Mouse (Mus musculus) spleen, adult 2 months (tissue): ENCODE results near the gene Arl14ep. TPM values are rescaled to one million over a fixed set of nuclear protein-coding genes. Genes with fewer than 3 reads are reported as not detected.

Experiments used
- DNase-seq, 2 experiments: peaks; one replicate each; pipeline versions ENCODE4 v3.0.0 to v3.0.0-alpha.2; 2012 to 2021; ENCODE audit warnings: low spot score in 2 of 2, low read depth in 1 of 2
- H3K27ac ChIP-seq: fragments of 200-500 bp; 2 replicates; pipeline ENCODE4 v1.5.1; 2012; ENCODE audit warnings: low read length, inconsistent platforms; ENCODE audit not compliant: insufficient read depth
- H3K27me3 ChIP-seq: fragments of 200-500 bp; 2 replicates; pipeline ENCODE4 v1.6.1; 2012; ENCODE audit warnings: mild to moderate bottlenecking, moderate library complexity, low read length, inconsistent platforms; ENCODE audit not compliant: control insufficient read depth, insufficient read depth
- H3K36me3 ChIP-seq: fragments of 200-500 bp; 2 replicates; pipeline ENCODE4 v1.6.1; 2012; ENCODE audit warnings: mild to moderate bottlenecking, low read length, inconsistent platforms; ENCODE audit not compliant: control insufficient read depth, insufficient read depth
- H3K4me1 ChIP-seq: fragments of 200-500 bp; 2 replicates; pipeline ENCODE4 v1.6.1; 2011; ENCODE audit warnings: inconsistent platforms; ENCODE audit not compliant: control insufficient read depth, insufficient read depth, insufficient read length
- H3K4me3 ChIP-seq: fragments of 200-500 bp; 2 replicates; pipeline ENCODE4 v1.5.1; 2011; ENCODE audit warnings: mild to moderate bottlenecking, inconsistent platforms; ENCODE audit not compliant: insufficient read depth, insufficient read length; ENCODE audit errors: extremely low read depth
- CTCF ChIP-seq: fragments of 200-500 bp; IDR thresholded peaks from 2 replicates; pipeline ENCODE4 v1.5.1; 2011; ENCODE audit warnings: mild to moderate bottlenecking, inconsistent platforms; ENCODE audit not compliant: insufficient read depth, insufficient read length, insufficient replicate concordance; ENCODE audit errors: extremely low read depth
- POLR2A ChIP-seq: fragments of 200-500 bp; IDR thresholded peaks from 2 replicates; pipeline ENCODE4 v1.6.1; 2011; ENCODE audit warnings: low read depth, low read length, inconsistent platforms
- WGBS: fragments of 180-500 bp; shearing (Covaris S2); methylation state at CpG from one replicate; pipeline ENCODE4 v1.1.7; 2018; 5-methylcytosine and 5-hydroxymethylcytosine counted together
- polyA plus RNA-seq: library from polyadenylated mRNA; depleted of rRNA; stranded (reverse); fragments of >200 nt; gene quantifications from 2 replicates; pipeline ENCODE4 v1.2.3, GENCODE M21; 2012; rRNA removed

Arl14ep gene
- polyA plus RNA-seq, 1 experiment: 2.4 TPM

- DNase-seq: no peak
- WGBS: 60% methylated on average over 6 of the region's 6 CpGs
- Histone ChIP-seq H3K27me3 (no peaks in the 10 kb centered on the region), H3K36me3 (no peaks in the 10 kb centered on the region), H3K4me3 (no peak overlapping the region), H3K4me1 (no peaks in the 10 kb centered on the region), H3K27ac (no peak overlapping the region)
- TF ChIP-seq CTCF (no peak), POLR2A (no peak)
Observed at GRCm38 (mm10) chr2:106956146-106956545, 18.1 kb downstream of the Arl14ep start.

DNA sequence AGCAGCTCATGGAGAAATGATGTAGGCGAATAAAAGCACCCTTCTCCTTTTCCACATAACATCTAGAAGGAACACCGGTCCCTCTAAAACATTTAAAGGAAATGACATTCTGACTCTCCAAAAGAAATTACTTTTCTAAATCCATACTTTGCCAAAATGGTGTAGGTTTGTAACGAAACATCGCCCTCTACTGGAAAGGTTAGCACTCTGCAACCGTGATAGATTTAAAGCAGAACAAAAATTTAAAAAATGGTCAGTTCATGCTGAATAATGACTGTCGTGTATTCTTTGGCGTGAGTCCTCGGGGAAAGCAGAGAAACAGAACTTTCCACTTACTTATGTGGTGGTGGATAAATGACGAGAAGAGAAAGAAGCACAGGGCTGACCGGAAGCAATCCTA lies 18.6 kb downstream of the Arl14ep start:
- no peak overlapping the region for H3K27ac ChIP-seq
- H3K4me3 ChIP-seq: no peak overlapping the region
- no peaks in the 10 kb centered on the region for H3K27me3 ChIP-seq
- DNase-seq: no peak
- WGBS: 17% methylated on average over 10 of the region's 10 CpGs
- H3K4me1 ChIP-seq: no peaks in the 10 kb centered on the region
- H3K36me3 ChIP-seq: no peaks in the 10 kb centered on the region
- TF ChIP-seq CTCF (no peak), POLR2A (no peak)

- DNase-seq: no peak
- H3K4me1 ChIP-seq: no peaks in the 10 kb centered on the region
- no peaks in the 10 kb centered on the region for H3K36me3 ChIP-seq
- TF ChIP-seq POLR2A (no peak), CTCF (no peak)
- no peaks in the 10 kb centered on the region for H3K27me3 ChIP-seq
- H3K4me3 ChIP-seq: no peak overlapping the region
- 79% methylated on average over 6 of the region's 6 CpGs for WGBS
- no peak overlapping the region for H3K27ac ChIP-seq
Observed at GRCm38 (mm10) chr2:106954975-106955374, 19.2 kb downstream of the Arl14ep start.

DNA sequence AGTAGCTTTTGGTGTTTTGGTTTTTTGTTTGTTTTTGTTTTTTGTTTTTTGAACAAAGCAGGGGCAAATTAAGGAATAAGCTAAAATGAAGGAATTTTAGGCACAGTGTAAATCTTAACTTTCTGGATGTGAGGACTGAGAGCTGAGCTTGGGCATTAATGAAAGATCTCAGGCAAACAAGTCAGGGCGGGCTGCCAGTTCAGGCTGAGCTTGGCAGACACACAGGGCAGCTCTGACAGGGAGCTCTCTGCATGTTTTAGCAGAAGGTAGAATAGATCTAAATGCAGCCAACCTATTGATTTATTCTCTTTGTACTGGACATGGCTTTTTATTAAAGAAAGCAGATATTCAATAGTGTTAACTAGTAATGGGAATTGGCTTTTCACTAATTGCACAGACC lies 31.8 kb downstream of the Arl14ep start:
- no peak for DNase-seq
- no peaks in the 10 kb centered on the region for H3K27me3 ChIP-seq
- no peak overlapping the region for H3K27ac ChIP-seq
- no peak overlapping the region for H3K4me3 ChIP-seq
- H3K4me1 ChIP-seq: no peaks in the 10 kb centered on the region
- WGBS: 90% methylated on average over 1 of the region's 1 CpGs
- H3K36me3 ChIP-seq: no peaks in the 10 kb centered on the region
- no peak for TF ChIP-seq POLR2A
- no peak for TF ChIP-seq CTCF

DNA sequence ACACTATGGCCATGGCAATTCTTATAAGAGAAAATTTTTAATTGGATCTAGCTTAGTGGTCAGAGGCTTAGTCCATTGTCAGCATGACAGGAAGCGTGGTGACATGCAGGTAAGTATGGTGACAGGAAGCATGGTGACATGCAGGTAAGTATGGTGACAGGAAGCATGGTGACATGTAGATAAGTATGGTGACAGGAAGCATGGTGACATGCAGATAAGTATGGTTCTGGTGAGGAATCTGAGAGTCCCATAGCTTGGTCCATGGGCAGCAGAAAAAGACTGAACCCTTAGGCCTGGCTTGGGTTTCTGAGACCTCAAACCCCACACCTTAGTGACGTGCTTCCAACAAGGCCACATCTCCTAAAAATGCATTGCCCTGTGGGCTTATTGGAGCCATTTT lies 38.5 kb downstream of the Arl14ep start:
- DNase-seq: no peak
- 77% methylated on average over 2 of the region's 2 CpGs for WGBS
- Histone ChIP-seq H3K4me3 (no peak overlapping the region), H3K4me1 (no peaks in the 10 kb centered on the region), H3K27me3 (no peaks in the 10 kb centered on the region), H3K27ac (no peak overlapping the region), H3K36me3 (no peaks in the 10 kb centered on the region)
- TF ChIP-seq CTCF (no peak), POLR2A (no peak)

GRCm38 (mm10) chr2:106929906-106930305 lies 44.3 kb downstream of the Arl14ep start:
- no peaks in the 10 kb centered on the region for H3K36me3 ChIP-seq
- no peaks in the 10 kb centered on the region for H3K27me3 ChIP-seq
- H3K4me3 ChIP-seq: no peak overlapping the region
- no peaks in the 10 kb centered on the region for H3K4me1 ChIP-seq
- no peak for DNase-seq
- no peak for TF ChIP-seq CTCF
- TF ChIP-seq POLR2A: no peak
- WGBS: 84% methylated on average over 3 of the region's 3 CpGs
- no peak overlapping the region for H3K27ac ChIP-seq

Other genes starting within 250 kb of the Arl14ep start
- gene Fshb, start 85.2 kb upstream of the Arl14ep start, polyA plus RNA-seq: not detected in 2 replicates